Mouse (Mus musculus) hindlimb bud, embryonic 11.5 days (tissue): ENCODE results near the gene Hspg2.

Experiments
- DNase-seq: peaks from one replicate; pipeline ENCODE4 v3.0.0-alpha.2; 2012; ENCODE audit warnings: low read depth, low spot score; ENCODE audit errors: extremely low spot score

Hspg2 gene

GRCm38 (mm10) chr4:137460676-137461075, 7.9 kb upstream of the Hspg2 start:
- DNase-seq, result no peak

DNA sequence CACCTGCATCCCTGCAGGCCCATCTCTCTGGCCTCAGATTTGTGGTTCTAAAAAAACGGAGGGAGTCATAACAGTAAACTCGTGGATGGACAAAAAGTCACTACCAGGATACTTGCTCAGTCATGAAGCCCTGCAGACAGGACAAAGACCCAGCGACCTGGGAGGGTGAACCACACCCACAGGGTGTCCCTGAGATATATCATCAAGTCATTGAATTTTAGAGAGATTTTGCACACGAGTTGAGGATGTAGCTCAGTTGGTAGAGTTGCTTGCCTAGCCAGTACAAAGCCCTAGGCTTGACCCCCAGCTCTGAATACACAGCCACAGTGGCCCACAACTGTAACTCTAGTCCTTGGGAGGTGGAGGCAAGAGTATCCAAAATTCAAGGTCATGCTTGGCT, 7.4 kb upstream of the Hspg2 start:
- DNase-seq, result no peak

- DNase-seq, result no peak
Measured at GRCm38 (mm10) chr4:137461981-137462690, 6.4 kb upstream of the Hspg2 start.

DNA sequence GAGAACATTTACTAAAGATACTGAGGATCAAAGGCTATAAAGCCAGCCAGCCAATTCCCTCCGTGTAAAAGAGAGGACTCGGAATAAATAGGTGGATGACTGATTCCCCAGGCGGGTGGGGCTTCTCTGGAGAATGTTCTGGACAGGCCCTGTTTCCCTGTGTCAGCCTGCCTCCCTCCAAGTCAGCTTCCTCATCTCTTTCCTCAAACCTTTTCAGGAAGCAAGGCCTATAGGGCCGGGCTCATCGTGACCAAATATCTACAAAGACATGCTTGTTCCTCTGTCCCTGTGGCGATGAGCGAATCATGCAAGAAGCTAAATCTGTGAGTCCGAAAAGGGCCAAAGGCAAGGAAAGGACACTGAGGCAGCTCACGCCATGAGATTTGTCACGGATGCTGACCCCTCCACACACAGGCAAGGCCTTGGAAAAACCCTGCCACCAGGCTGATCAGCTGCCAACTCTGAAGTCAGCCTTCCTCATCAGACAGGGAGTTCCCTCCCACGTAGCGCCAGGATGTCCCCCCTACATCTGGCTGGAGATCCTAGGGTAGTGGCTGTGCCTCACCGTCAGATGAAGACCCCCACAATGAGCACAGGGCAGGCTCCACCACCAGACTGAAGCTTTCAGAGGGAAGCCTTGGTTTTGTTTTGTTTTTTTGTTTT, 3.3 kb upstream of the Hspg2 start:
- DNase-seq, result no peak

DNA sequence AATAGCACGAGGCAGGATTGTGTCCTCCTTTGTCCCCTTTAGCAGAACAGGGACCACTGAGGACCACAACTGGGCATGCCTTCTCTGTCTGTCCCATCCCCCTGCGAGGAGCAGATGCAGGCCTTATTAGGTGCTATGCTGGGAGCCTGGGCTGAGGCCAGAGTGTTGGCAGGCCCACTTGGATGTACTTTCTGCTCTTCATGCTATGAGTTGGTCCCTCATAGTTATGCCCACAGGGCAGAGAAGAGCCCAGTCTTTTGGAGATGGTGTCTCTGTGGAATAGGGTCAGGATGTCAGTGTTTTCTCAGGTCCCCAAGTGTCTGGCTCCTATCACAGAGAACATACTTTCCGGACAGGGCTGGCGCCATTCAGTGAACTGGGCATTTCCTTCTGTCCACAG, 1.6 kb upstream of the Hspg2 start:
- no peak for DNase-seq

DNA sequence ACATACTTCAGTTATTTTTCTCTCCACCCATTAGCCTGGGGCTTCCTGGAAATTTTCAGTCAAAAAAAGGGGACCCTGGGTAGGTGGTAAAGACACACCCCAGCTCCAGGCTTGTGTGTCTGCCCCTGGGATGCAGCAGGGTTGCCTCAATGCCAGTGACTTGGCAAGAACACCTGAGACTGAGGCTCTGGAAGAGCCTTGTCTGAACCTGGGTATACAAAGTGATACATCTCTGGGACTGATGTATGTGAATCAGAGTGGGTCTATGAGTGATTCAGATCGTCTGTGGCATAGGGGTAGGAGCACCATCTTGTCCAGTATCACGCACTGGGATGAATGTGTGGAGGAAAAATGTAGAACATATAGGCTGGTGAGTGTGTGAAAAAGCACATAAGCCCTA, 1.0 kb upstream of the Hspg2 start:
- DNase-seq, result no peak

- no peak for DNase-seq
Measured at GRCm38 (mm10) chr4:137469081-137469844, 694 bp downstream of the Hspg2 start.

DNA sequence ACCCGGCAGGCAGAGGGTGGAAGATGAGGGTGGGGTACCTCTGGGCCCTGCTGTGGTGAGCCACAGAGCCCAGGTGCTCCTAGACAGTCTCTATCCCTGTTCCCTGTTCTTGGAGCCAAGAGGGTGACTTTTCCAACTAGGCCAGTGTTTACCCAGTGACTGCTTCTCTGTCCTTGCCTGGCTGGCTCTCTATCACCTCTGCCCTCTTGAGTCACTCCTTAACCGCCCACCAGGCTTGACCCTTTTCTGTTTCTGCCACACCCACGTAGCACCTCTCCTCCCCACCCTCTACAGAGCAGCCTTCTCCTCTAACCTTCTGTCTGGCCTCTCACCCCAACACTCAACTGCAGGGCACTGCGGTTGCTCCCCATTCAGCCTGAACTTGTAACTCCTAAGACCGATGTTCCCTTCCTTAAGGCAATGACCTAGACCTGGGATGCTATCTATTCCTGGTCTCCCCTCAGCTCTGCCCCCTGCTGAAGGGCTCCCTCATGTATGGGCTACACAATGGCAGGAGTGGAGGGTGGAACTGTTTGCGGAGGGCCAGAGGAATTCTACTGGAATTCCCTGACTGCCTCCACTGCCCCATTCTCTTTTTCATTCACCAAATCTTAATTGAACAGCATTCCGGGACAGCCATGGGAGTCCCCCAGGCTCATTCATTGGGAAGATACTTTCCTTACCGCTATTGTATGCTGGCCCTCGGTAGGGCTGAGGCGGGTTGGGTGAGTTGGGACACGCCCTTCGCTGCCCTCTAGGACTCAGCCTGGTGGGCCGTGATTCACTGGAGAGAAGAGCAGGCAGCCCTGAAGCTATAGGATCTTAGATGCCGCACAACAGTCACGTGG, 1.5 kb downstream of the Hspg2 start:
- no peak for DNase-seq

DNA sequence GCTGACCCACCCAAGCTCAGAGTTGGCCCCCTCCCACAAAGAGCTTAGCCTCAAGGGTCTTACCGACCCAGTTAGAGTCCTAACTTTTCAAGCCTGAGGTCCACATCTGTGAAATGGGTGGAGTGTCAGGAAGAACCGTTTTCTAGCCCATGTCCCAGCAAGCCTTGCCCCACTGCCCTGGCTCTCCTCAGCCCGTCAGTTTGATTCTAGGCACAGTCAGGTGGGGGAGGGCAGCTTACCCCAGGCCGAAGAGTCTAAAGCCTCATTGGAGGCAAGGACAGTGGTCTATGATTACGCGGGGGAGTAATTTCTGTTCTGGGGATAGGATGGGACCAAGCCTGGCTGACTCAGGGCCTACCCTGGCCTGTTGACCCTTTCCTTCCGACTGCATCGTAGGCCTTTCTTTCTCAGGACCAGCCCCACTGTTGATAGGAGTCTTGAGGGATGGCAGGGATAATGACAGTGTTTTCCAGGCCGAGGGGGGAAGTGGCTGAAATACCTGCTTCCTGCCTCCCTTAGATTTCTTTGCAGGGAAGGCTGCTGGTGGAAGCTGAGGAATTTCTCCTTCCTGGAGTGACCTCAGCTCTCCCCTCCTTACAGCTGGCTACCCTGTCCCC, 2.2 kb downstream of the Hspg2 start:
- DNase-seq, result no peak

- DNase-seq, result no peak
Measured at GRCm38 (mm10) chr4:137471326-137471725, 2.8 kb downstream of the Hspg2 start.

DNA sequence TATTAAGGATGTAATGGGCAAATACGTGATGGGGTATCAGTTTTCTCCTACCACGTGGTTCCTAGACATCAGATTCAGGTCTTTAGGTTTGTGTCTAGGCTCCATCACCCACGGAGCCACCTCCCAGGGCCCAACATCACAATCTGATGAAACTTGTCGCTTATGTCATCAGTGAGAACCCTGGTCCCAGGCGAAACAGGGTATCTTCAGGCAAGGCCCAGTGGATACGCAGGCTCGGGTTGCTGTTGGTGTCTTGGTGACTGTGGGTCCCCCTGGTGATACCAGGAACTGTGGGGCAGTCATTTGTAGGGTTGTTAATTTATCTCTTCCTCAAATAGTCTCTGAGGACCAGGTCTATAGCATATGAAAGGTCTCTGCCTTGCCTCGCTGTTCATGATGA, 4.7 kb downstream of the Hspg2 start:
- DNase-seq, result no peak

DNA sequence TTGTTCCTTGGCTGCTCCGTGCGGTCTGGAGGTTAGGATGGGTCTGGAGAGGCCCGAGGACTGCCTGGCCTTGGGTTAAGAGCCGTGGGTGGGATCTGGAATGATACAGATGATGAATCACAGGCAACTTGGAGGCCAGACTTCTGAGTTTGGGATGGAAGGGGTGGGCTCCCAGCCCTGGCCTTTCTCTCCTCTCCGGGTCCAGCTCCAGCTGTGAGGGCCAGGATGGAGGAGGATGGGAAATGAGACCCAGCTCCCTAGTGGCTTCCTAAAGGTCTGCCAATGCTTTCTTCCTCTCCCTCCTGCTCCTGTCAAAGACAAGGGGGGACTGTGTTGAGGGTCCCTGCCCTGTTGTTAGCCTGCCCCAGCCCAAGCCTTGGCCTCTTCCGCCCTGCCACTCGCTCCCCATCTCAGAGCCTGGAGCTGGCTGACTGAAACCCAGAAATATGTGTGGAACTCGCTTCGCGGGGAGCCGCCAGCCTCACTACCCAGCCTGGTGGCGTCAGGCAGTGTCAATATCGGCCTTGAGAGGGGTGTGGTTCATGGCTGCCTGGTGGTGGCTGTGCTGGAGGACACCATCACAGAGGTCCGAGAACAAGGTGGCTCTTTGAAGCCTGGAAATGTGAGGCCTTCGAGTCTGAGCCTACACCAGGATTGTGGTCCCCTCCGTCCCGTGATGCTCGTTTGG, 5.3 kb downstream of the Hspg2 start:
- no peak for DNase-seq

DNA sequence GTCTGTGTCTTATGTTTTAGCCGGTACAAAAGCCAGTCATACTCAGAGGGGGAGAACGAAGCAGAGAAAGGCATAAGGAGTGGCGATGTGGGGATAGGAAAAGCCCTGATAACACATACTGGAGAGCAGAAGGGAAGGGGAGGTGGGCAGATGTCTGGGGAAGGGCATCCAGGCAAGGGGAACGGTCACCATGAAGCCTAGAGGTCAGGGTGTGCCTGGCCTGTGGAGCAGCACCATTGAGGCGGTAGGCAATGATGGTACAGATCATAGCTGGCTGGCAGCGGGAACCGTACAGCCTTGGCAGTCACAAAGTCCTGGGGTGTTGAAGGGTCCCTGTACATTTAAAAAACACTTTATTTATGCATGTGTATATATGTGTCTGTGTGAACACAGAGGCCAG, 6.1 kb downstream of the Hspg2 start:
- no peak for DNase-seq

DNA sequence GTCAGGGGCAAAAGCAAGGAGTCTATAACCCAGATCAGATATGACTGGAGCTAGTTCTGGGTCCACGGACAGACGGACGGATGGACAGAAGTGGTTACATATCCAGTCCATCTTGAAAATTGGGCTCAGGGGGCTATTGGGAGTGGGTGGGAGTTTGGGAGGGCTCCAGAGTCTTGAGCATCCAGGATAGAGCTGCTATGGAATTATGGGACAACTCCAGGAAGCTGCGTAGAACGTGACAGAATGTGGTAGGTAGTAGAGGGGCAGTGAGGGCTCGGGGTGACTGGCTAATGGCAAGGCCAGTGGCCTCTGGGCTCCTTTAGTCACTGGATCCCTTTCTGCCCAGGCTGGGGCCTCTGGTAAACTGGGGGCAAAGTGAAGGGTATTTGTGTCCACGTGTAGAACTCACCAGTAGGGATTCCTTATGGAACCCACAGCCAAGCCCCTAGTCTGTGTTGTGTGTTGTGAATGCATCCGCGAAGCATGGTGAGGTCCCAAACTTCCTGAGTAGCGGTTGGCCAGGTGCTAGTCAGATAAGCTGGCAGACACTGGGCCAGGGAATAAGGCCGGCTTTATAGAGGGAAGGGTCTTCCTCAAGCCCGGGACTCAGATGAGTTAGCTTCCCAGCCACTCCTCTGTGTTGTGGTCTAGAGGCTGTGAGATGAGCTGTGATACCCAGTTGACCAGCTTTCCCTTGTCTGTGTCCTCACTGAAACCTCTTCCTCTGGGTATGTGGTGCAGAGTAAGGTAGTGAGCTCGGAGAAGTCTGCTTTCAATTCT, 6.9 kb downstream of the Hspg2 start:
- no peak for DNase-seq

- DNase-seq, result no peak
Measured at GRCm38 (mm10) chr4:137476065-137476760, 7.6 kb downstream of the Hspg2 start.

GRCm38 (mm10) chr4:137476761-137477237, 8.2 kb downstream of the Hspg2 start:
- no peak for DNase-seq

DNA sequence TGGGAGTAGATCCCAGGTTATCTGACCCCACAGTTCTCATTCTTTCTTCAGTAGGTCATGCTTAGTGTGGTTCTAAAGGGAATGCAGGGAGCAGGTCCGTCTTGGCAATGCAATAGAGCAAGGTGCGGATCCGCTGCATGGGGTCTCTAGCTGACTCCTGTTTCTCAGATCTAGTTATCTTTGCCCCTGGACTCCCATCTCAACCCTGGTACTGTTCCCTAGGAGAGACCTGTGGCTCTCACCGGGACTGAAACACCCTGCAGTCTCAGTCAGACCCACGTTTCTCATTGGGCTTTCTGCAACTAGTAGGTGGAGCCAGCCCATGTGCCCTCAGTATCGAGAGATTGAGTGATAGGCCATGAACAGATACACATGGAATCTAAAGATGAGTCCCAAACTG, 9.0 kb downstream of the Hspg2 start:
- DNase-seq, result no peak

- DNase-seq, result no peak
Measured at GRCm38 (mm10) chr4:137478306-137478705, 9.7 kb downstream of the Hspg2 start.

- no peak for DNase-seq
Measured at GRCm38 (mm10) chr4:137479757-137480156, 11.2 kb downstream of the Hspg2 start.
